Mouse (Mus musculus) c-Kit-positive CD71-positive TER-119-positive erythroid progenitor cells, embryonic 14.5 days (primary cell): Measurements from ENCODE around the gene Frmd4b.

Experiments
- DNase-seq: peaks from one replicate; pipeline ENCODE4 v3.0.0-alpha.2; 2013; ENCODE audit warnings: low spot score

Gene Frmd4b

DNA sequence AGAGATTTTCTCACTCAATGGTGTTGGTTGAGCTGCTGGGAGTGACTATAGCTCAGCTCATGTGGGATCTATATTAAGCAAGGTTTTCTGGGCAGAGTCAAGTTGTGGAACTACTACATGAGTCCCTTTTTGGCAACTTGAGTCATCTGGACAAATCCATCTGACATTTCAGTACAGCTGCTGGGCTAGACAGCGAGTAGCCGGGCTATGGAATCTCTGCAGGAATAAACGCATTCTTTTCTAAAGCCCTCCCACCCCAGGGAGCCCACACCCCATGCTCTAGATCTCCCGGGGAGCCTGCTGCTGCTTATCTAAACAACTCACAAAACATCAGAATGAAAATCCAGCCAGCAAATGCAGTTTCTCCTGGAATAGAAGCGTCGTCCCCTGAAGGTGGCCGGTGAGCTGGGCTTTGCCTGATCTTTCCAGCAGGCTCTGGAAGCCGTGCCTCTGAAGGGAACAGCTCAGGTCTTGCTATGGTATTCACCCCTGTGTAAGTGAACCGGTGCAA, 364.6 kb downstream of the Frmd4b start, which contains the start of gene Lmod3:
TSS of gene Lmod3 (minus strand) at position 49 of the 511 bp plus-strand sequence.
- no peak for DNase-seq

DNA sequence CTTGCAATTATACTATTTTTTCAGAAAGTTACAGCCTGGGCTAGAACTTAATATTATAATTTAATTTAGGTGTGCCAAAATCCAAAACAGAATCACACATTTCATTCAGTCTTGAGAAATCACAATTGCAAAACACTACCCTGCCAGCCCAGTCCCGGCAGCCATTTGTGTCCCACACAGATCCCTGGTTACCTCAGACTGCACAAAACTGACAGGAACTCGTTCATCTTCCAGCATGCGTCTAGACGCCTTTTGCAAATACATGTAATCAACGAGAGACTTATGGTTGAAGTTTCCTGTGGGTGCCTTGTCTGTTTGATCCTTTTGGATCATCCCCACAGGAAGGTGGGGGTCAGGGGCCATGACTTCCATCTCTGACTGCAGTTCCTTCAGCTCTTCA, 365.3 kb downstream of the Frmd4b start:
- no peak for DNase-seq

DNA sequence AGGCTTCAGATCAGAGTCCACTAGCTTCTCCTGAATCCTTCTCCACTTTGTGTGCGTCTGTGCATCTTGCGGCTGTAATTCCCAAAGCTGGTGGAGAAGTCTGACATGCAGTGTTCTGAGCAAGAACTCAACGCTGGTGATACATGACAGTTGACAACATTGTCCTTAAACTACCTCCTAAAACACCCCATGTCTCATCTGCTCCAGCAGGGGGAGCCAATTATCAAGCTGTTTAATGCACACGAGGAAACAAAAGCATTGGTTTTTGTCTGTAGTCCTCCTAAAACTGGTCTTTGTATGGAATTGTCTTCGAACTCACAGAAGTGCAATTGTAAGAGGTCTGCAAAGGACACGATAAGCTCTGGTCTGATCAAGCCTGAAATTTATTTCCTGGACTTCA, 366.4 kb downstream of the Frmd4b start:
- DNase-seq: peak; percentile 40

DNA sequence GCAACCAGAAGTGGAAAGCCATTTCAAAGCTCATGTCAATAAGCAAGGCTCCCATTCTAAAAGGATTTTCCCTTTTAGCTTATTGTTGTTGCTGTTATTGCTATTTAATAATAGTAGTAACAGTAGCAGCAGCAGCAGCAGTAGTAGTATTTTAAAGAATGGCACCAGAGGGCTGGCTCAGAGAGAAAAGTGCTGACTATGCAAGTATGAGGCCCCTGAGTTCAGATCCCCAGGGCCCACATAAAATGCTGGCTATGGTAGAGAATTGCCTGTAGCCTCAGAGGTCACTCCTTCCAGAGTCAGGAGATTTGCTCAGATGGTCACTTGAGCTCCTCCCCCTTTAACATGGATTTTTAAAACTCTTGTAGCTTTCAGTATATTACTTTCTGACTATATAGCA, 372.1 kb downstream of the Frmd4b start:
- DNase-seq: no peak

DNA sequence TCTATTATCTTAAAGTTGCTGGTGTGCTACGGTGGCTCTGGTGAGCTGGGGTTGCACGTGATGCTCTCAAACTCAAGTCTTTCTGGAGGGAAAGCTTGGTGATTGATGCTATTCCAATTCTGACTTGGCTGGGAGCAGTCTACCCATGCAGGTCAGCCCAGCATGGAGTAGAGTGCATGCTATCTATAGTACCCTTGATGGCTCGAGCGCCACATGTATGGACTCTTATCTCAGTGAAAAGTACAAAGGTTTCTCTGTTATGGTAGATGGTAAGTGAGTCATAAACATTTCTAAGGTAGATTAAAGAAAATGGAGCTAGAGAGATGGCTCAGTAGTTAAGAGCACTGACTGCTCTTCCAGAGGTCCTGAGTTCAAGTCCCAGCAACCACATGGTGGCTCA, 374.8 kb downstream of the Frmd4b start:
- no peak for DNase-seq

DNA sequence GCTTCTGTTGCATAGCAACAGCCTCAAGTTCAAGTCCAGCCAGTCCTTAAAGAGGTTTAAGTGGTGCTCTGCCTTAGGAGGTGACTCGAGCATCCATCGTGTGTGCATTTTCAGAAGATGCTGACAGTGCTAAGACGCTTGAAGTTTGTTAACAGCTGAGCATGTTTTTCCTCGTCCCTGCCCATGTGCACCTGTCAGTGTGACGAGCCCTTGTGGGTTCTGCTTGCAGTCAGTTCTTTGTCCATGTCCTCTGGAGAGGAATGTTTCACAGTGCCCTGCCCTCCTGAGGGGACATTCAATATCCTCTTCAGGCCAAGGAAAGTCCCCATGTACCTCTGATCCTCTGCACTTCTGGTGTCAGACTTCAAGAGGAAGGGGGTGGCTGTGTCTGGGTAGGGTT, 377.2 kb downstream of the Frmd4b start:
- no peak for DNase-seq

DNA sequence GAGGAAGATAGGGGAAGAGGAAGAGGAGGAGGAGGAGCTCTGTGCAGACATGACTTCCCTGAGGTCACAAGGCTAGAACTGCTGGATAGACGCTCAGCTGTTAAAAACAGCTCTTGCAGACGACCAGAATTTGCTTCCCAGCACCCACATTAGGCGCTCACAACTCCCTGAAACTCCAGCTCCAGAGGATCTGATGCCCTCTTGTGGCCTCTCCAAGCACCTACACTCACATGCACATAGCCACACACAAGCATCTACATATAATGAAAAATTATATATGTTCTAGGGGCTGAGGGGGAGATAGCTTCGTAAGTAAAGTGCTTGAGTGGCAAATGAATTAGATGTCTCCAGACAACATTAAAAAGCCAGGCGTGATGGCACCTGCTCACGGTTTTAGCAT, 378.0 kb downstream of the Frmd4b start:
- DNase-seq: no peak
